Mouse (Mus musculus): Measurements from ENCODE around the gene Nuf2.

The Nuf2 gene

GRCm38 (mm10) chr1:169462386-169463115 is 68.7 kb downstream of the Nuf2 start:
- no peak for DNase-seq

DNA sequence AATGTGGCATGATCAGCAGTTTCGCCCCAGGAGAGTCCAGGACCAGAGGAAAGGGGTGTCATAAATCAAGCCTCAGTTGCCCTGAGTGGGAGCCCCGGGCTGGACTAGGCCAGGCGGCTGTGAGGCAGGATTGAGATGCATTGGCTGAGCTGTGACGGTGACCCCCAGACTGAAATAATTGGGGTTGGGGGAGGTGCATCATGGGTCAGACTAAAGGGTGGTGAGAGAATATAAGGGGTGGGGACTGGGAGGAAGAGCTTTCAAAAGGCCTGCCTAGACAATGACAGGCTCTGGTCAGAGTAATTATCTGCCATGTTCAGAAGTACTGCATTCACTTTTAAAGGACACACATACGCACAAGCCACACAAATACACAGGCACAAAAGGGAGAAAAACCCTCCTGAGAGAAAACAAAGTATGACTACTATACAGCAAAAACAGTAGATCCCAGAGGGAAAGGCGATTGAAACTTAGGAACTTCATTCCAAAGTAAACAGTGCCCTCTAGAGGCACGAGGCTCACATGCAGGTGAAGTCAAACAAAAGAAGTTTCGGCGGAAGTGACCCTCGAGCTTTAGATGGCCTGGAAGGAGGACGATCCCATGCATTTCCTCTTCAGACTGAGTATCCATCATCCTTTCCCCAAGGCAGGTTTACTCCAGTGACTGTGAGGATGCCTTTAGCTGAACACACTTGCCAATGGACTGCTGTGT is 72.0 kb downstream of the Nuf2 start:
- DNase-seq = no peak
